Mouse (Mus musculus) liver, embryonic 14.5 days (tissue): ENCODE measurements around the gene Tpp2.

Experiments
- CTCF ChIP-seq: IDR thresholded peaks from 2 replicates; pipeline ENCODE4 v1.5.1; 2016; ENCODE audit warnings: antibody characterized with exemption, low read depth, control low read depth
- EP300 ChIP-seq: IDR thresholded peaks from 2 replicates; pipeline ENCODE4 v1.6.1; 2016; ENCODE audit warnings: antibody characterized with exemption, low read depth

- TF ChIP-seq CTCF: no peak
- TF ChIP-seq EP300: no peak
These were observed 9.4 kb downstream of the Tpp2 start for GRCm38 (mm10) chr1:43942814-43943213.
